Mouse (Mus musculus) neural tube, embryonic 11.5 days (tissue): ENCODE data around the gene Insr. TPM values are rescaled to one million over a fixed set of nuclear protein-coding genes. Genes with fewer than 3 reads are reported as not detected.

Experiments used
- ATAC-seq: fragments of 200-750 bp; cut with Nextera tagmentation; 2 replicates; pipeline ENCODE4 v1.8.0; 2017; ENCODE audit warnings: moderate number of reproducible peaks, mild to moderate bottlenecking, moderate TSS enrichment, moderate library complexity; ENCODE audit not compliant: insufficient read depth, low FRiP score, low TSS enrichment
- DNase-seq: peaks from one replicate; pipeline ENCODE4 v3.0.0-alpha.2; 2015; ENCODE audit warnings: low spot score
- H3K27ac ChIP-seq: fragments of 300-500 bp; sonication (generic); 2 replicates; pipeline ENCODE4 v1.5.1; 2014; ENCODE audit warnings: low read depth, mild to moderate bottlenecking, low read length
- H3K27me3 ChIP-seq: fragments of 300-500 bp; sonication (generic); 2 replicates; pipeline ENCODE4 v1.6.1; 2014; ENCODE audit warnings: mild to moderate bottlenecking, low read length, mixed read lengths; ENCODE audit not compliant: control insufficient read depth, insufficient read depth
- H3K36me3 ChIP-seq: fragments of 300-500 bp; sonication (generic); 2 replicates; pipeline ENCODE4 v1.6.1; 2014; ENCODE audit warnings: mild to moderate bottlenecking, low read length, moderate library complexity, mixed read lengths; ENCODE audit not compliant: control insufficient read depth, insufficient read depth
- H3K4me1 ChIP-seq: fragments of 300-500 bp; sonication (generic); 2 replicates; pipeline ENCODE4 v1.6.1; 2014; ENCODE audit warnings: low read length, mixed read lengths; ENCODE audit not compliant: control insufficient read depth, insufficient read depth
- H3K4me2 ChIP-seq: fragments of 300-500 bp; sonication (generic); 2 replicates; pipeline ENCODE4 v1.6.1; 2014; ENCODE audit warnings: low read depth, mild to moderate bottlenecking, moderate library complexity
- H3K4me3 ChIP-seq: fragments of 300-500 bp; sonication (generic); 2 replicates; pipeline ENCODE4 v1.5.1; 2014; ENCODE audit warnings: low read depth, low read length
- H3K9ac ChIP-seq: fragments of 300-500 bp; sonication (generic); 2 replicates; pipeline ENCODE4 v1.6.1; 2014; ENCODE audit warnings: mild to moderate bottlenecking, low read length
- H3K9me3 ChIP-seq: fragments of 300-500 bp; sonication (generic); 2 replicates; pipeline ENCODE4 v1.6.1; 2016; ENCODE audit warnings: low read length; ENCODE audit not compliant: control insufficient read depth
- WGBS: fragments of 180-500 bp; shearing (Covaris S2); extraction: QIAGEN DNeasy Blood & Tissue Kit; methylation state at CpG from one replicate; pipeline ENCODE4 v1.1.7; 2014; 5-methylcytosine and 5-hydroxymethylcytosine counted together
- polyA plus RNA-seq: library from polyadenylated mRNA; unstranded; fragments of >200 nt; fragmentation: Nextera tagmentation; extraction: Ambion mirVana; gene quantifications from 2 replicates; pipeline ENCODE4 v1.2.1, GENCODE M21; 2014

Insr gene
- polyA plus RNA-seq, 1 experiment from 2014 or later, result 43.3 TPM

DNA sequence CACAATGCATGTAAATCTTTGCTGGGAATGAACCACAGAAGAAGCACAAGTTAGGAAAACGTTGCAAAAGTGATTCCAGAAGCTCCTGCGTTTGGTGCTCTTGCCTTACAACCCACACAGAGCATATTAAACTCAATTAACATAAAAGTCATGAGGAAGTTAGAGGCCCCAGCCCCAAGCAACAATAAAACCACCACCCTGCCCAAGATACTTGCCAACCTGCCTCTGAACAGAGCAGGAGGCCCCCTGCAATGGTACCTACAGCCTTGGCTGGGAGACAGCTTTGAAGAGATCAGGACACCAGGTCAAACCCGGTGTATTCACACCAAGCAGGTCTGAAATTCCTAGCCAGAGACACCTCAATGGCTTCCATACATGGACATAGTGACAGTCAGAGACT is 16.6 kb downstream of the Insr start:
- Histone ChIP-seq H3K27ac (no peak overlapping the region), H3K36me3 (no peaks in the 10 kb centered on the region), H3K9me3 (no peaks in the 10 kb centered on the region; the same call in 1 of the 2 replicates), H3K4me1 (no peaks in the 10 kb centered on the region), H3K4me2 (no peak overlapping the region), H3K27me3 (no peaks in the 10 kb centered on the region), H3K4me3 (no peak overlapping the region), H3K9ac (no peak overlapping the region)
- DNase-seq (no peak), ATAC-seq (no peak)
- 92% methylated on average over 3 of the region's 3 CpGs for WGBS

GRCm38 (mm10) chr8:3261101-3261500 is 18.3 kb downstream of the Insr start:
- 92% methylated on average over 5 of the region's 5 CpGs for WGBS
- Histone ChIP-seq H3K27me3 (no peaks in the 10 kb centered on the region), H3K27ac (no peak overlapping the region), H3K4me3 (no peak overlapping the region), H3K4me1 (no peaks in the 10 kb centered on the region), H3K9me3 (no peaks in the 10 kb centered on the region; the same call in 1 of the 2 replicates), H3K4me2 (no peak overlapping the region), H3K36me3 (no peaks in the 10 kb centered on the region), H3K9ac (no peak overlapping the region)
- DNase-seq, result no peak
- ATAC-seq, result no peak

- no peak overlapping the region for H3K9ac ChIP-seq
- no peak overlapping the region for H3K27ac ChIP-seq
- WGBS, result 85% methylated on average over 9 of the region's 9 CpGs
- DNase-seq, result no peak
- H3K4me3 ChIP-seq, result no peak overlapping the region
- no peak overlapping the region for H3K4me2 ChIP-seq
- H3K9me3 ChIP-seq, result no peaks in the 10 kb centered on the region
- no peak for ATAC-seq
- H3K4me1 ChIP-seq, result no peaks in the 10 kb centered on the region
- no peaks in the 10 kb centered on the region for H3K27me3 ChIP-seq
- H3K36me3 ChIP-seq, result no peaks in the 10 kb centered on the region
Measured at GRCm38 (mm10) chr8:3260127-3260811, 19.1 kb downstream of the Insr start.

DNA sequence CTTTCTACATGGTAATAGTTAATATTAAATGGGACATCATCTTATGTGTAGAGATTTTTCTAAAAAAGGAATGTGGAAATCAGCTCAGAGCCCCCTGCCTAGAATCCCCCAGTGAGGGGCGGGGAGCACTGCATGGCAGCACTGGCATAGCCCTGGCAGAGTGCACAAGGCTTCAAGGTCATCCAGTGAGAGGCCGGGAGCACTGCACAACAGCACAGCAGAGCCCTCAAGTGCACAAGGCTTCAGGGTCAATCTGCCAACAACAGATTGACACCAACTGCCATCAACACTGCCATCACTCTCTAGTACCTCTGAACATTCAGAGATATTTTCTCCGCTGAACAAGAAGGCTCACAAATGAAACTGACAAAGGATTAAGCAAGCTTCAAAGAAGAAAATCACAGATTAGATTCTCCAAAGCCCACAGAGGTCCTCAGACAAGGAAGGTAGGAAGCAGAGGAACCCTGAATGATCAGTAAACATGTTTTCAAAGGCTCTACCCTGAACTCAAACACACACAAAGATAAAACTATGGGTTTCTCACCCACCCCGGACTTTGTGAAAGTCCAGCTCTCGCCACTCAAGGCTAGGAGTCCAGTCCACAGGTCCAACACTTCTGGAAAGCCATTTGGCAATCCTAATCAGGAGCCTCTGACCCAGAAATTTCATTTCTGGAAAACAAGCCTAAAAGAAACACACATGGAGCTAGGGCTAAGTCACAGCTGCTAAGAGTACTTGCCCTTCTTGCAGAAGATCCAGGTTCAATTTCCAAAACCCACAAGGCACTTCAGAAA is 23.1 kb downstream of the Insr start:
- DNase-seq, result no peak
- Histone ChIP-seq H3K36me3 (no peaks in the 10 kb centered on the region), H3K4me1 (no peaks in the 10 kb centered on the region), H3K9me3 (no peaks in the 10 kb centered on the region), H3K4me3 (no peak overlapping the region), H3K9ac (no peak overlapping the region), H3K27me3 (no peaks in the 10 kb centered on the region), H3K4me2 (no peak overlapping the region), H3K27ac (no peak overlapping the region)
- 94% methylated on average over 5 of the region's 5 CpGs for WGBS
- no peak for ATAC-seq

DNA sequence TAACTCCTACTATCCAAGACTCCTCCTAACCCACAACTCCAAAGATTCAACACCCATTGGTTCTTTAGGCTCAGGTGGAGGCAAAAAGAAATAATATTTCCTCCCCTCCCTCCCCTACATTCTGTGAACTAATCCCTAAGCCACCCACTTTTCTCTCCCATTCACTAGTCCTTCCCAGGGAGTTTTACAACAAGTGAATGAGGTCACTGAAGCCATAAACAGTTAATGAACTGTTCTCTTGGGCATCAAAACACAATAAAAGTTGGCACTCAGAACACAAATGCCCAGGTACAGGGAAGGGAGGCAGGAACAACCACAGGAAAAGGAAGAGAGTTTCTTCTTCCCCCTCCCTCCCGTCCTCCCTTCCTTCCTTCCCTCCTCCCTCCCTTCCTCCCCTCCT is 24.1 kb downstream of the Insr start:
- H3K4me1 ChIP-seq, result no peaks in the 10 kb centered on the region
- H3K4me3 ChIP-seq, result no peak overlapping the region
- no peaks in the 10 kb centered on the region for H3K36me3 ChIP-seq
- no peak overlapping the region for H3K4me2 ChIP-seq
- H3K9me3 ChIP-seq, result no peaks in the 10 kb centered on the region
- no peak overlapping the region for H3K9ac ChIP-seq
- DNase-seq, result no peak
- no peak overlapping the region for H3K27ac ChIP-seq
- no peaks in the 10 kb centered on the region for H3K27me3 ChIP-seq
- ATAC-seq, result no peak
- WGBS, result 69% methylated on average over 1 of the region's 1 CpGs

GRCm38 (mm10) chr8:3253179-3253578 is 26.2 kb downstream of the Insr start:
- WGBS, result 87% methylated on average over 4 of the region's 4 CpGs
- no peaks in the 10 kb centered on the region for H3K27me3 ChIP-seq
- no peak overlapping the region for H3K4me3 ChIP-seq
- H3K36me3 ChIP-seq, result no peaks in the 10 kb centered on the region
- no peak overlapping the region for H3K27ac ChIP-seq
- no peaks in the 10 kb centered on the region for H3K4me1 ChIP-seq
- no peak overlapping the region for H3K9ac ChIP-seq
- DNase-seq, result no peak
- ATAC-seq, result no peak
- H3K4me2 ChIP-seq, result no peak overlapping the region
- no peaks in the 10 kb centered on the region for H3K9me3 ChIP-seq

DNA sequence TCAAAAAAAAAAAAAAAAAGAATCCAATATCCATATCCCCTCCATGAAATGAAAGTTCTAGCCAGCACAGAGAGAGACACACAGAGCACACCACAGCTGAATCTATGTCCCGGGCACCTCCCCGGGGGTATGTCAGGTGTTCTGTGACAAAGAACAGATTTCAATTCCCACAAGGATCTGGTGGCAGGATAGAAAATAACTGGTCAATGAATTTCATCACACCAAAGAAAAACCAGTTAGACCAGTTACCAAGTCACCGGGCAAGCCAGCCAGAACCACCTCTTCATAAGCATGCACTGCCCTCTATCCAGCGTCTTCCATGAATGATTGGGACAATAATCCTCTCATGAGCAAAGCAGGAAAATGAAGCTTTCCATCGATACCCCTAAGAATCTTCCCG is 26.8 kb downstream of the Insr start:
- H3K9me3 ChIP-seq, result no peaks in the 10 kb centered on the region
- H3K9ac ChIP-seq, result no peak overlapping the region
- WGBS, result 93% methylated on average over 6 of the region's 6 CpGs
- H3K4me1 ChIP-seq, result no peaks in the 10 kb centered on the region
- no peaks in the 10 kb centered on the region for H3K27me3 ChIP-seq
- H3K4me3 ChIP-seq, result no peak overlapping the region
- no peak for DNase-seq
- no peaks in the 10 kb centered on the region for H3K36me3 ChIP-seq
- H3K4me2 ChIP-seq, result no peak overlapping the region
- no peak overlapping the region for H3K27ac ChIP-seq
- no peak for ATAC-seq

GRCm38 (mm10) chr8:3251101-3251500 is 28.3 kb downstream of the Insr start:
- Histone ChIP-seq H3K9ac (no peak overlapping the region), H3K4me1 (no peaks in the 10 kb centered on the region), H3K27ac (no peak overlapping the region), H3K9me3 (no peaks in the 10 kb centered on the region), H3K4me3 (no peak overlapping the region), H3K4me2 (no peak overlapping the region), H3K27me3 (no peaks in the 10 kb centered on the region), H3K36me3 (no peaks in the 10 kb centered on the region)
- ATAC-seq (no peak), DNase-seq (no peak)
- 100% methylated on average over 3 of the region's 3 CpGs for WGBS

DNA sequence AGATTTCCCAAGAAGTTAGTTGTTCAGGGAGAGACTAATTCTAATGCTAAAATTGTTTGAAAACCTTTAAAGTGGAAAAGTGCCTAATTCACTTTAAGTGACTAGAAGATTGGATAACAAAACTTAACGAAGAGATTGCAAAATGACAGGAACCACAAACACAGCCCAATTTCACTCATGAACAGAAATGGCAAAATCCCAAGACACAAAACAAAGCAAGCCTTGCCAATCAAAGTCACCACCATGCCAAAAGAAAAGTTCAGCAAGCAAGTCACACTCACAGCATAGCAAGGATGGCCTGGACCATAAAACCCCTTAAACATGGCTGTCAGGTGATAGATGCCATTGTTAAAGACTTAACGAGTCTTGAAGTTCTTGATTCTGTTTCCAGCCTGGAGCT is 29.5 kb downstream of the Insr start:
- H3K4me2 ChIP-seq, result no peak overlapping the region
- no peaks in the 10 kb centered on the region for H3K9me3 ChIP-seq
- H3K4me3 ChIP-seq, result no peak overlapping the region
- H3K27me3 ChIP-seq, result no peaks in the 10 kb centered on the region
- no peak overlapping the region for H3K9ac ChIP-seq
- ATAC-seq (no peak), DNase-seq (no peak)
- no peak overlapping the region for H3K27ac ChIP-seq
- H3K4me1 ChIP-seq, result no peaks in the 10 kb centered on the region
- 83% methylated on average over 2 of the region's 2 CpGs for WGBS
- no peaks in the 10 kb centered on the region for H3K36me3 ChIP-seq
